Mouse (Mus musculus) megakaryocyte, adult 5-6 weeks (primary cell): Measurements from ENCODE around the gene Rnf217. TPM values are rescaled to one million over a fixed set of nuclear protein-coding genes. Genes with fewer than 3 reads are reported as not detected.
A peak's percentile ranks its signal among the peaks of the same experiment; 100 is the strongest.

ENCODE experiments used
- ATAC-seq: 2 replicates; pipeline ENCODE4 v1.8.0; 2016; ENCODE audit warnings: mild to moderate bottlenecking, inconsistent platforms; ENCODE audit not compliant: poor library complexity, severe bottlenecking
- total RNA-seq, 2 experiments: library from RNA; stranded (forward) in 1 of 2; stranded (reverse) in 1 of 2; fragments of 153-499, 151-499 nt in 1 of 2; fragments of 221-1000, 200-1000 nt in 1 of 2; gene quantifications; 2 replicates each; pipeline versions ENCODE4 v1.2.3 to v1.2.4; 2015 to 2017

Rnf217 gene
- total RNA-seq, 2 experiments from 2014 or later: 2.6 to 4.1 TPM

DNA sequence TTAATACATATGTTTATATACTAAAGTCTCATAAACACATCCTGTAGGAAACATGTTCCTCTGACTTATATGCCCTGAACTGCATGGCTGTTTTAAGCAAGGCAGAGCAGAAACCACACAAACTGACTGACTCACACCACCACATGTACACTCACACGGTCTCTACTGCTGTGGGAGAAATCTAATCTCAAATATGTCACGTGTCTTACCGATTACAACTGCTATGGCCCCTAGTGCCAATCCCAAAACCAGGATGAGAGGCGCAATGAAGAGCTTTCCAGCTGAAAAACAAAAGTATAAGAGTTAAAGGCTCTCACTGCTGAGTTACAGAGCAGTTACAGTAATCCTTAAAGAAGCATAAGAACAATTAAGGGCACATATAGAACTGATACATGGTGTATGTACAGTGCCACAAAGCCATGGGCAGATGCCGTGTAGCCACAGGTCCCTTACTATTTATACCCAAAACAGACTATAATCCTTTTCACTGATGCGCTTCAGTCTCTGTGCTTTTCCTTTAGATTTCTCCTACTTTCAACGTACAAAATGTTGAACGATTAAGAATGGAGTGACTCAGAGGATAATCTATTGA lies 105.3 kb downstream of the Rnf217 start:
- no peak for ATAC-seq

DNA sequence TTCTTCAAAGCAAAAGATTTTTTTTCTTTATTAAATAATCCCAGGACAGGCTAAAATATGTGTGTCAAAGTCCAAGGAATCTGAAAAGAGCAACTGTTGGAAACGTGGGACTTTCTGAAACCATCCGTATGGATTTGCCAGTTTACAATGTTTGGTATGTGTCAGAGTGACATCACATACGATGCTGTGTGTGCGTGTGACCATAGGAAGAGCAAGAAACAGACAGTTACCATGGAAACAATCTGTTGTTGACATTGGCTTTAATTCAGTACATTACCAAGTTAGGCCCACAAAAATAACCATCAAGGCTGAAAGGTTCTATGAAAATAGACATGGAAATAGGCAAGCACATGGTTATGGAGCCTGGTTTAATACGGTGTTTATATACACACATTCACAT lies 107.3 kb downstream of the Rnf217 start:
- ATAC-seq: no peak

DNA sequence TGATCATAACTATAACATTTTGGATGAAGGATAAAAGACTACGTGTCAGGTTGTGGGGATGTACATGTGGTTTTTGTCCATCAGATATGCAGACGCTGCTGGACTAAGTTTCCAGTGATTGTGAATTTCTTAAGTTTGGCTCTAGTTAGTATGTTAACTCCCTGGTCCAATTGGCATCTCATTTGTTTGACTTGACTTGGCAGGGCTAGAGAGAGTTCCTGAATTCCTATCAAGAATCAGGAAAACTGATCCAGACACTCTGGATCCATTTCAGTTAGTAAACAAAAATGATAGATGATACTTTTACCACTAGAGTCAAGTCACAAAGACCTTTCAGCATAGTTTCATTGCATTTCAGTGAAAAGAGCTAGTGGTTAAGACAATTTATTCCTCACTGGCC lies 112.1 kb downstream of the Rnf217 start:
- ATAC-seq: no peak

DNA sequence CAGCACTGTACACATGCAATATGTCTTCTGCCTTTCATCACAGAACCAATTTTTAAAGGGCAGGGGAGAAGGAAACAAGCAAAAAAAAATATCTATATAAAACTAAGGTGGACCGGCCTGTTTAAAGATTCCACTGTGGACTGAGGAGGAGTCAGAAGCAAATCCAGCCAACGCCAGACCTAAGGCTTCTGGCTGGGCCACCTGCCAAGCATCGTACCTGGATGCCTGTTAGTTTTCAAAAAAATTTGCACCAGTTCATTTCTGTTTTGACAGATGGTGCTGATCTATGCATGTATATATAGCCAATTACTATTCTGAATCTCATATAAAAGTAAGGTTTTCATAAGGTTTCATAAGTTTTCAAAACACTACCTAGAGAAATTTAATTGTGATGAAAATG lies 113.2 kb downstream of the Rnf217 start:
- no peak for ATAC-seq

DNA sequence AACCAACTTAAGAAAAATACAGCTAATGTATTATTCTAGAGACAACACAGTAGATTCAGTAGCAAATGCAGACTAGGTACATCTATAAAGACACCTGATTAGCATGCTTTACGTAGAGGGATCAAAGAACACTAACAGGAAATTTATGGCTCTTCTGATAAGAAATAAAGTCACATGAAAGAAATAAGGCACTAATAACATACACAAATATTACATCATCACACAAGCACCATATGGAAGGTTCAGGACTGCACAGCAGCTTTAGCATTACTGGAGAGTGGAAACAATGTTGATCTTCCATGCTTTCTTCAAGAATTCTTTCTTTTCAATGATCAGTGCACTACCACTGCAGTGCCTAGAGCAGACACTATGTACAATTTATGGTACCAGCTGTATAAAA lies 114.7 kb downstream of the Rnf217 start:
- no peak for ATAC-seq

DNA sequence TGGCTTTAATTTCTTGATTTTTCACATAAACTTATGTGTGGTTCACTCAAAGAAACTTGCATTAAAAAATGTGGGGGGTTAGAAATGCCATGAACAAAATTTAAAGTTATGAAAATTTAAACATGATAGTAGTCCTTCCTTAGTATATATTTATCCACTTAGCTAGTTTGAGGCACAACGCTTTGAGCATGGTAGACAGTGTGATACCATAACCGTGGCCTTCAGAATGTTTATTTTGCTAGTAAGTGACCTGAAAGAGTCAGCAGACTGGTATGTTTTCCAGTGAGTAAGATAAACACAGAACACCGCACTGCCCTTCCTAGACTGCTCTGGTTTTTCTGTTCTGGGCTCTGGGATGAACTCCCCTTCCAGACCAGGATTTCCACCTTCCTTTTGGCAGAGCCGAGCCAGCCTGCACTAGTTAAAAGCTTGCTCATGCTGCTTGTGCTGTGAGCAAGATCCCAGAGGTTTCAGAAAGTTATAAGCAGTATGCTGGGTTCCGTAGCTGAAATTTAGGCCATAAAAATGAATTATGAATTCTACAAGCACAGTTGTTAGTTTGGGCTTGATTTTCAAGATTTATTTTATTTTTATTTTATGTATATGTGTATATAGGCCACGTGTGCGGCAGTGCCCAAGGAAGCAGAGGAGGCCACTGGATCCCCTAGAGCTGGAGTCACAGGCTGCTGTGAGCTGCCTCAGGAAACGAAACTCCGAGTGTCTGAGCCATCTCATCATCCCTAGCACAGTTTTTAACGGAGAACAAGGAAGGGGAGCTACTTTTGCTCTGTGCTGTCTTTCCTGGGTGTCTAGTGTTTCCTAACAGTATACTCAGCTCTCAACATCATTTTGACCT lies 141.7 kb downstream of the Rnf217 start:
- no peak for ATAC-seq

DNA sequence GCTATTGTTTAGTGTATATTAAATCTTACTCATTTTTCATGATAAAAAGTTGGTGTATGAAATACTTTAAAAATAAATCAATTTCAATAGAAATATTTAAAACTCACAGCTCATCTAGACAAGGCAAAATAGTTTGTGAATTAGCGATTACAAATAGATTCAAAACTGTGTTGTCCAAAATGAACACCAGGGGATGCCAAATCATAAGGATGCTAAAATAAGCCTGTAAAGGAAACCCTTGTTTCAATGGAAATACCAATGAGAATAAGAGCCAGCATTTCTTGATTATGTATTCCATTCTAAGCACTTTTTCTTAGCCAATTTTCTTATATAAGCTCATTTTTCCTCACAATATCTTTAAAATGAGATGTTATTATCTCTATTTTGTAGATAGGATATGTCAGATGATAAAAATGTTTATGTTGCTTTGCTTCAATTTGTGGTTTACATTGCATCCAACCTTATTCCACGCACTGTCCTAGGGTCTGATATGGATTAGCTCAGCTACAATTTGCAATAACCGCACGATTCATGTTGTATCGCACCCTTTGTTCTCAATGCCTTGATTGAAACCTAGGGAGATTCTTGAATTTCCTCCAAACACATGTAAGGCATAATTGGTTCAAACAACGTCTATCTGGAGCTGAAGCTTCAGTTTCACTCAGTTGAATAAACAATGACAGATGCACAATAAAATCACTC lies 143.0 kb downstream of the Rnf217 start:
- ATAC-seq: no peak

DNA sequence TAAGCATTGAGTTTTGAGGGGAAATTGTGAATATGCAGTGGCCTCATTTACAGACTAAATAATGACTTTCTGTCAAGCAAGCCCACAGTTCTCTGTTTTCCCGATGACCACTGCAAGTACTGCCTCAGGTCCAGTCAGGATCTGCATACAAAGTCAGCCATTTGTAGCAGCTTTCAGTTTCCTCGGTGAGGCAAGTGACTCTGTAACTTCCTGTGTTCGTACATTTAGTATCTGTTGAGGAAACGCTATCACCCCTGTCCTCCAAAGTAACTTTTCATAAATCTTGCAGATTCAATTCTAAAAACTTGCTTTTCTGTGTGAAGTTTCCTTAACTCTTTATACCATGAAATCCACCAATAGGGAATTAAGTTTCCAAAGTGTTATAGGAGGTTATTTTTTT lies 143.6 kb downstream of the Rnf217 start:
- ATAC-seq: no peak

DNA sequence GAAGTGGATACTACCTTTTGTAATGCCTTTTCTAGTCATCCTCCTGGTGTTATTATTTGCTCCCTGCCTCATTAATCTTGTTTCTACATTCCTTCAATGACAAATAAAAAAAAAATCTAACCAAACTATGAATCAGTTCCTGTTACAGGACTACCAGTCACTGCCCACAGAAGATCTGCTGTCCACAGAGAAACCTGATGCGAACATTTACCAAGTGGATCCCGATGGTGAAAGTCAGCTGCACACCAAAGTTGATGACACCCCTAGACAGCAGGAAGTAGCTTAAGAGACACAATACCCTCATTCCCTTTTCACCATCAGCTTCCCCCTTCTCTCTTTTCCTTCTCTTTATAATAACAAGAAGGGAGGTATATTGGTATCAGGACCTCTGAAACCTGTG lies 145.9 kb downstream of the Rnf217 start:
- ATAC-seq: no peak

DNA sequence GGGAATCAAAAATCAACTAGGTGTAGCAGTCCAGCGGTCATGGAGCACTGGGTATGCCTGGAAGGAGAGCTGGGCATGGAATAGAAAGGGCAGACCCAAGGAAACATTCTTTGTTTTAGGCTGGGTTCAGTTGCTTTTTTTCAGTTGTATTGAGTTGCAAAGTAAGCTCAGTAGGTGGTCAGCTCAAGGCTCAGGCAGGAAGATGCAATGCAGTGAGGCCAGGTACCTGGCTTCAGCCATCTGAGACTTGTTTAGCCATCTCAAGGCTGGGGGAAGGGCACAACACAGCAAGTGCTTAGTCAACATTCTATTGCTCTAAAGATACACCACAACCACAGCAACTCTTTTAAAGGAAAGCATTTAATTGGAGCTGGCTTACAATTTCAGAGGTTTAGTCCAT lies 152.2 kb downstream of the Rnf217 start:
- ATAC-seq: no peak

DNA sequence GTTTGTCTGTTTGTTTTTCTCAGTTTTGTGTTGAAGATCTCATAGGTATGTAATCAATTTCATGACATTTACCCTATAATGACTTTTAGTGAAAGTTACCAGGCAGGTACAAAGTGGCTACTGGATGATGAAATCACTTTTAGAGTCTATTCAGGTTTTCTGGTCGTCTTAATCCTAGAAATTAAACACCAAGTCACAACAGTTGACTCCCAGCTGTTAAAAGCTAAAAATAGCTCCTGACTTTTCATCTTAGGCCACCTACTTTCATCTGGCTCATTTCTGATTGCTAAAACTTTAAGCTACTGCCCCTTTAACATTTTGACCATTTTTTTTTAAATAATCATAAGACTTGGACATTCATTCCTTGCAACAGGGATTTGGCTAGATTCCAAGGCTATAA lies 161.9 kb downstream of the Rnf217 start:
- no peak for ATAC-seq

DNA sequence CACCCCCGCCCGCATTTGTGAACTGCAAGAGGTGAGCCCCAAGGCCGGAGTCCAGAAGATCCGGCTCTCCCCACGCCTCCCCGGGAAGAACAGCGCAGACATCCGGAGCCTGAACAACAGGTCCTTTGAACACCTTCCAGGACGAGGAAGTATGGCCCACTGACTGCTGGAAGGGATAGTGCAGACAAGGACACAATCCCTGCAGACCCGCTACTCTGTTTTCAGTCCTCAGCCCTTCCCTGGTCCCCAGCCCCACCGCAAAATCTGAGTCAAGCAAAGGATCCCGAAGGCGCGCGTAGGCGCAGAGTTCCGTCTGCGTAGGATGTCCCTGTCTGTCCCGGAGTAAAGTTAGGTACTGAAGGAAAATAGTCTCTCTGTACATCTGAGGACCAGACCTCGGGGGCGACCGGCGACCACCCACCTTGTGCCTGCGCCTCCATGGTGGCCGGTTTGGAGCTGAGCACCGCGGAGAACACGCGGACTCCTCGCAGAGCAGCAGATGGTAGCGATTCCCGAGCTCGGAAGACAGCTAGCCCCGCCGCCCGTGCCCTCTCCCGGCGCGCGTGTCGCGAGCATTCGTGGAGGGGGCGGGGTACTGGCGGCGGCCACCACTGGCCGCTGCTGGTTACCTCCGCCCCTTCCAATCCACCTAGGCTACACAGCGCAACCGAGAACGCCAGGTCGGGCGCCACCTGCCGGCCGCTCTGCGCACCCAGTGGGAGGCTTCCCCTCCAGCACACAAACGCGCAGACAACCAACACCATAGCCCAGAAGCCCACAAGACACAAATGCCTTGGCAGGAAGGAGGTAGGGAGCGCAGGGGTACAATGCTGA lies 163.5 kb downstream of the Rnf217 start, which contains the start of gene Tpd52l1:
Gene Tpd52l1, minus strand, starts transcription at position 668 of the 834 bp plus-strand sequence.
- ATAC-seq: peak; percentile 90

DNA sequence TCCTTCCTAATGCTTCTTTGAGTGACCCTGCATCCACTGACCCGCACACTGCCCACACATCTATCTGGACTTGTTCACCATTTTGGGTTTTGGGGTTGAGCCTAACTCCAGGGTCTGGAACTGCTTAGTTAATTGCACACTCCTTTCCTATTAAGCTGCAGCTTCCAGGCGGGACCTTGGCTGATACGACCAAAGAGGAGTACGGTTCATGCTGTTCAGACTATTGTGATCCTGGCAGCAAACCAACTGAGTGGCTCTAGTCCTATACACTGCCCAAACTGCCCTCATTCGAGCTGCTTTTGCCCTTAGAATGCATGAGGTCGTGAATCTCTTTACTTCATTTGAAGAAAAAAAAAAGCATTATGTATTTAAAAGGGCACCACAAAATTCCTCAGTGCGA lies 164.8 kb downstream of the Rnf217 start:
- ATAC-seq: no peak

Other genes starting within 250 kb of the Rnf217 start
- not detected in 2 replicates for gene Tpd52l1, start 163.2 kb downstream of the Rnf217 start, total RNA-seq (2015)
- gene Tpd52l1, start 163.2 kb downstream of the Rnf217 start, total RNA-seq (2017): not detected in 2 replicates